ENCODE assay signal across 8 mouse cellular contexts in the genomic region with DNA sequence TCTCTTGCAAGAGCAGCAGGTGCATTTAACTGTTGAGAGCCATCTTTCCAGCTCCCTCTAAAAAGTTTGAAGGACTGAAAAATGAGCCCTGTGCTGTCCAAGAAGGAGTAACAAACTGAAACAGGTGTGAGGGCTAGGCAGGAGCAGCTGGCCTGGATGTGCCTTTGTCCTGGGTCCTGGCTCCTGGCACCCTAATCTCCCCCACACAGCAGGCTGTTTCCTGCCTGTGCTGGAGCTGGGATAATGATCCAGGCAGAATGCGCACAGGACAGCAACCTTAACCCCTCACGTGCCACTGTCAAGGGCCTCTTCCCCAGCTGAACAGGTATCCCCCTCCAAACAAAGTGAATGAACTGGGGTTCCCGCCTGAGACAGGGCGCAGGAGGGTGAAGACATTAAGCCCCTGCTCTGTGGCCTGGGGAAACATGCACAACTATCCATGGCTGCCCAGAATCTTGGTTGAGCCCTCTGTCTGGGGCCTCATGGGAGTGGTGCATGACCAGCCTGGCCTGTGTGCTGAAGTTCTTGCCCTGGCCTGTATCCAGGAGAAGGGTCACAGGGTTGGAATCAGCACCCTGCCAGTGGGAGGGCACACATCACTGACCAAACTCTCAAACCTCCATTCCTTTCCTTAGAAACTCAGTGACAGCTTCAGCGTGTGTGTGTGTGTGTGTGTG. TPM values are rescaled to one million over a fixed set of nuclear protein-coding genes. Genes with fewer than 3 reads are reported as not detected.
DNase-seq lines count a peak whose midpoint lies in the region; ATAC-seq and TF ChIP-seq lines count a peak whose summit lies in the region.

No protein-coding gene starts in this region.

- H3K4me1 ChIP-seq in hindbrain, embryonic 10.5 days (replicated peaks): peaks cover 85% of the 10 kb centered on the region
- H3K4me1 ChIP-seq in hindbrain, postnatal 0 days (ENCODE audit: insufficient read depth, low read length): 0 out of 2 replicates have a peak, but pooled peaks cover 7% of the 10 kb centered on the region
- H3K4me1 ChIP-seq in limb, embryonic 10.5 days: peaks cover 84% of the 10 kb centered on the region
- peaks cover 36% of the 10 kb centered on the region for H3K4me1 ChIP-seq in cerebellum, adult 2 months (ENCODE audit: control insufficient read depth, insufficient read depth, low read length)

- POLR2A ChIA-PET in Patski (lab: Charles Lee): interaction anchor here (1.6 kb wide), 1 partner anchor 87 kb away, joined by 3 read pairs; no protein-coding TSS in a partner anchor

- no peak for TF ChIP-seq CTCF in hindbrain, postnatal 0 days (IDR thresholded peaks at IDR 0.05; ENCODE audit: low read depth)
- TF ChIP-seq CTCF in Patski (IDR thresholded peaks at IDR 0.05): no peak
- TF ChIP-seq CTCF in cerebellum, adult 2 months (IDR thresholded peaks at IDR 0.05; ENCODE audit: borderline replicate concordance, insufficient read depth, low read depth, low read length): no peak

- no peaks in the 10 kb centered on the region for H3K9me3 ChIP-seq in hindbrain, embryonic 10.5 days
- no peaks in the 10 kb centered on the region for H3K9me3 ChIP-seq in hindbrain, postnatal 0 days (ENCODE audit: low read length)
- H3K9me3 ChIP-seq in limb, embryonic 10.5 days (replicated peaks): no peaks in the 10 kb centered on the region

- no peaks in the 10 kb centered on the region for H3K36me3 ChIP-seq in hindbrain, embryonic 10.5 days
- H3K36me3 ChIP-seq in hindbrain, postnatal 0 days (ENCODE audit: insufficient read depth, low read length): no peaks in the 10 kb centered on the region
- no peaks in the 10 kb centered on the region for H3K36me3 ChIP-seq in limb, embryonic 10.5 days

- no peak for TF ChIP-seq POLR2A in cerebellum, adult 2 months (IDR thresholded peaks at IDR 0.05; ENCODE audit: borderline replicate concordance, insufficient read depth, low read length)

- H3K27me3 ChIP-seq in hindbrain, embryonic 10.5 days (ENCODE audit: insufficient read depth, poor library complexity, severe bottlenecking): no peaks in the 10 kb centered on the region
- no peaks in the 10 kb centered on the region for H3K27me3 ChIP-seq in hindbrain, postnatal 0 days (ENCODE audit: insufficient read depth, low read length)
- H3K27me3 ChIP-seq in Patski: no peaks in the 10 kb centered on the region
- H3K27me3 ChIP-seq in limb, embryonic 10.5 days (ENCODE audit: low read depth, poor library complexity, severe bottlenecking): no peaks in the 10 kb centered on the region
- no peaks in the 10 kb centered on the region for H3K27me3 ChIP-seq in cerebellum, adult 2 months (ENCODE audit: control insufficient read depth, insufficient read depth, low read length)

- no peak overlapping the region for H3K4me2 ChIP-seq in hindbrain, postnatal 0 days (ENCODE audit: low read depth, low read length)

- no peak for ATAC-seq in hindbrain, postnatal 0 days
- no peak for ATAC-seq in Patski

- H3K9ac ChIP-seq in hindbrain, postnatal 0 days (replicated peaks; ENCODE audit: low read length): no peak overlapping the region

- peak overlapping the region; percentile 86 for H3K27ac ChIP-seq in hindbrain, embryonic 10.5 days
- no peak overlapping the region for H3K27ac ChIP-seq in hindbrain, postnatal 0 days
- peak overlapping the region; percentile 81 for H3K27ac ChIP-seq in limb, embryonic 10.5 days
- no peak overlapping the region for H3K27ac ChIP-seq in cerebellum, adult 2 months (ENCODE audit: insufficient read depth, low read length)

- CTCF ChIA-PET in Patski (lab: Charles Lee): no interaction called here

- DNase-seq in hindbrain, embryonic 10.5 days (ENCODE audit: low spot score): no peak
- no peak for DNase-seq in hindbrain, postnatal 0 days (ENCODE audit: low spot score)
- DNase-seq in Patski (ENCODE audit: low read depth, low spot score): peak; percentile 51
- peak; percentile 70 to 73 for DNase-seq in heart, postnatal 10 days
- peak; percentile 49 for DNase-seq in limb, embryonic 10.5 days (ENCODE audit: low spot score)
- DNase-seq in cerebellum, adult 2 months: no peak
- no peak for DNase-seq in spleen, adult 12 weeks (ENCODE audit: low spot score)
- DNase-seq in lung, adult 18-20 months: no peak

- in situ Hi-C loops in Patski (cut with MboI; ENCODE audit: low pct_unique_long_range_greater_than_20kb): loop anchor here (5.0 kb wide), 1 partner anchor 81 kb away; no protein-coding TSS in a partner anchor

- intact Hi-C loops in heart, postnatal 10 days (cut with DNase I): no loop called here

- H3K4me3 ChIP-seq in hindbrain, embryonic 10.5 days: no peak overlapping the region
- H3K4me3 ChIP-seq in hindbrain, postnatal 0 days (ENCODE audit: low read length): no peak overlapping the region
- H3K4me3 ChIP-seq in limb, embryonic 10.5 days: no peak overlapping the region
- H3K4me3 ChIP-seq in cerebellum, adult 2 months (replicated peaks; ENCODE audit: insufficient read depth, low read depth, low read length): no peak overlapping the region

- 63% methylated on average over 5 of the region's 5 CpGs for WGBS in hindbrain, embryonic 10.5 days
- WGBS in hindbrain, postnatal 0 days: 65% methylated on average over 5 of the region's 5 CpGs
- WGBS in limb, embryonic 10.5 days: 57% methylated on average over 5 of the region's 5 CpGs
- WGBS in cerebellum, adult 2 months: 72% methylated on average over 5 of the region's 5 CpGs

RNA-seq across cellular contexts. Expression of a gene that starts 49.7 kb away (rescaled TPM):
- 4.4 and 6.0 TPM in 2 replicates for polyA plus RNA-seq in hindbrain, embryonic 10.5 days (2016; fragmentation: Nextera tagmentation; extraction: Ambion mirVana)
- 0.86 and 9.0 TPM in 2 replicates for total RNA-seq in hindbrain, postnatal 0 days (2014; rRNA removed)
- polyA plus RNA-seq in hindbrain, postnatal 0 days (2015; fragmentation: Nextera tagmentation; extraction: Ambion mirVana): 8.9 and 10.0 TPM in 2 replicates
- 3.6 TPM for polyA plus RNA-seq in Patski (2021)
- 1 to 10 TPM; 2.8 to 3.8 TPM for total RNA-seq in heart, postnatal 10 days (2021)
- polyA plus RNA-seq in limb, embryonic 10.5 days (2016; fragmentation: Nextera tagmentation; extraction: Ambion mirVana): 3.5 and 6.5 TPM in 2 replicates
- 15.6 and 18.7 TPM in 2 replicates for polyA plus RNA-seq in cerebellum, adult 2 months (2012; rRNA removed)

RNA-seq across cellular contexts. Expression of a gene that starts 49.9 kb away (rescaled TPM):
- 138 and 144 TPM in 2 replicates for polyA plus RNA-seq in hindbrain, embryonic 10.5 days (2016; fragmentation: Nextera tagmentation; extraction: Ambion mirVana)
- 85.4 and 93.5 TPM in 2 replicates for total RNA-seq in hindbrain, postnatal 0 days (2014; rRNA removed)
- 129 and 136 TPM in 2 replicates for polyA plus RNA-seq in hindbrain, postnatal 0 days (2015; fragmentation: Nextera tagmentation; extraction: Ambion mirVana)
- 91.9 TPM for polyA plus RNA-seq in Patski (2021)
- total RNA-seq in heart, postnatal 10 days (2021): 10 to 100 TPM; 71.8 to 77.3 TPM
- 133 and 142 TPM in 2 replicates for polyA plus RNA-seq in limb, embryonic 10.5 days (2016; fragmentation: Nextera tagmentation; extraction: Ambion mirVana)
- polyA plus RNA-seq in cerebellum, adult 2 months (2012; rRNA removed): 102 and 104 TPM in 2 replicates

Comparison
In these comparisons a context has a peak if more than half of its experiments do, and no peak if none do; other contexts are left out.
1. H3K27ac ChIP-seq: peak in hindbrain, embryonic 10.5 days (single experiment) and limb, embryonic 10.5 days (single experiment); none in hindbrain, postnatal 0 days (single experiment) and cerebellum, adult 2 months (single experiment).
2. DNase-seq: peak in Patski (single experiment), heart, postnatal 10 days (2 of 2) and limb, embryonic 10.5 days (single experiment); none in hindbrain, embryonic 10.5 days (single experiment), hindbrain, postnatal 0 days (single experiment), cerebellum, adult 2 months (0 of 2), spleen, adult 12 weeks (single experiment) and lung, adult 18-20 months (0 of 2).